Mouse (Mus musculus) MEL (cell line): ENCODE data around the gene Susd4.

ENCODE experiments used
- CHD1 ChIP-seq: IDR thresholded peaks from 2 replicates; pipeline ENCODE4 v1.6.1; 2012; ENCODE audit warnings: low read depth, mild to moderate bottlenecking, inconsistent platforms, low read length, improper control_type of control experiment
- CHD2 ChIP-seq: IDR thresholded peaks from 2 replicates; pipeline ENCODE4 v1.6.1; 2011; ENCODE audit warnings: low read length, improper control_type of control experiment
- CTCF ChIP-seq, 3 experiments: IDR thresholded peaks in 2 of 3; conservative IDR thresholded peaks in 1 of 3; 2 replicates each; pipeline ENCODE4 v1.5.1; 2011 to 2012; ENCODE audit warnings: low read length in 3 of 3, low read depth in 2 of 3, mild to moderate bottlenecking in 2 of 3, improper control_type of control experiment in 1 of 3, inconsistent platforms in 1 of 3, mixed read lengths in 1 of 3, moderate library complexity in 1 of 3; ENCODE audit not compliant: control insufficient read depth in 1 of 3, insufficient read depth in 1 of 3, poor library complexity in 1 of 3, severe bottlenecking in 1 of 3
- EP300 ChIP-seq, 2 experiments: IDR thresholded peaks; 2 replicates each; pipeline ENCODE4 v1.6.1; 2011; ENCODE audit warnings: improper control_type of control experiment in 2 of 2, low read length in 2 of 2, low read depth in 1 of 2, mild to moderate bottlenecking in 1 of 2
- HCFC1 ChIP-seq: IDR thresholded peaks from 2 replicates; pipeline ENCODE4 v1.6.1; 2012; ENCODE audit warnings: low read depth, mild to moderate bottlenecking, inconsistent platforms, low read length, improper control_type of control experiment, moderate library complexity
- MAFK ChIP-seq: IDR thresholded peaks from 2 replicates; pipeline ENCODE4 v1.6.1; 2011; ENCODE audit warnings: low read depth, mild to moderate bottlenecking, low read length, improper control_type of control experiment, borderline replicate concordance
- POLR2A ChIP-seq, 2 experiments: IDR thresholded peaks; 2 replicates each; pipeline ENCODE4 v1.6.1; 2011 to 2012; ENCODE audit warnings: low read length in 2 of 2, mild to moderate bottlenecking in 2 of 2, control low read depth in 1 of 2, improper control_type of control experiment in 1 of 2, low read depth in 1 of 2, moderate library complexity in 1 of 2; ENCODE audit not compliant: control insufficient read depth in 1 of 2, insufficient read depth in 1 of 2, poor library complexity in 1 of 2
- RAD21 ChIP-seq: IDR thresholded peaks from 2 replicates; pipeline ENCODE4 v1.6.1; 2011; ENCODE audit warnings: mild to moderate bottlenecking, low read depth, low read length, improper control_type of control experiment
- TAL1 ChIP-seq: IDR thresholded peaks from 2 replicates; pipeline ENCODE4 v1.6.1; 2012; ENCODE audit warnings: mild to moderate bottlenecking, inconsistent platforms, low read length, moderate library complexity, mixed read lengths
- TBP ChIP-seq: IDR thresholded peaks from 2 replicates; pipeline ENCODE4 v1.8.0; 2011; ENCODE audit warnings: low read depth, low read length, improper control_type of control experiment

GRCm38 (mm10) chr1:182779024-182779520 is 15.4 kb downstream of the Susd4 start:
- TF ChIP-seq TBP: no peak
- no peak for TF ChIP-seq CTCF (IDR thresholded peaks at IDR 0.05 in 2 of 3, conservative IDR thresholded peaks at IDR 0.05 in 1 of 3; ENCODE audit: control insufficient read depth in 1 of 3, insufficient read depth in 1 of 3, low read depth in 2 of 3, low read length in 3 of 3, poor library complexity in 1 of 3, severe bottlenecking in 1 of 3)
- no peak for TF ChIP-seq CHD1
- TF ChIP-seq CHD2: no peak
- TF ChIP-seq EP300 (IDR thresholded peaks at IDR 0.05; ENCODE audit: low read depth in 1 of 2, low read length in 2 of 2): no peak
- TF ChIP-seq MAFK: no peak
- no peak for TF ChIP-seq POLR2A (IDR thresholded peaks at IDR 0.05; ENCODE audit: control insufficient read depth in 1 of 2, insufficient read depth in 1 of 2, low read depth in 1 of 2, low read length in 2 of 2, poor library complexity in 1 of 2)
- no peak for TF ChIP-seq TAL1
- no peak for TF ChIP-seq HCFC1
- no peak for TF ChIP-seq RAD21
